Mouse (Mus musculus): Measurements from ENCODE around the gene Pakap. TPM values are rescaled to one million over a fixed set of nuclear protein-coding genes. Genes with fewer than 3 reads are reported as not detected.
A peak's percentile ranks its signal among the peaks of the same experiment; 100 is the strongest.

The Pakap gene
- 10 to 100 TPM; 20.8 to 26.0 TPM for total RNA-seq (2021)
- long read RNA-seq, experiment 1, partial matches to known transcripts: 0 of 4 reads
- long read RNA-seq, experiment 1, other reads (novel, unspliced or antisense): 4 of 4 reads
- long read RNA-seq, experiment 2, partial matches to known transcripts: 0 of 1 reads
- long read RNA-seq, experiment 2, other reads (novel, unspliced or antisense): 1 of 1 reads

- peak; percentile 58 to 62 for DNase-seq (ENCODE audit: low spot score in 2 of 2)
Measured at GRCm38 (mm10) chr4:57567666-57568206, at the start of gene Pakap. Pakap (plus strand) TSS chr4:57568179.

DNA sequence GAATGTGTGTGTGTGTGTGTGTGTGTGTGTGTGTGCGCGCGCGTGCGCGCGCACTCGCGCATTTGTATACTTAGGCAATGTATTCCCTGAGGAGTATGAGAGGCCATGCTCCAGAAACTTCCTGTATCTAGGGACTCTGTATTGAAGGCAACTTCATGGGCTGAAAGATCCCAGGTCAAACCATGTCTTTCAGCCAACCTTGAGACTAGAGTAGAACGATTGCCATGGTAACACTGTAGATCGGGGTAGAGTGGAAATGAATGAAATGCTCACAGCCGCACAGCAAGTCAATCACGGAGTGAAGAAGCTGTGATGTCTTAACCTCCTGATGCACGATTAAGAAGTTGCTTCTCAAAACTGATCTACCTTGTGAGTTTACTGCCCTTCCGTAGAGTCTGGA lies 44.5 kb upstream of the Pakap start:
- DNase-seq (ENCODE audit: low spot score in 2 of 2): no peak

- no peak for DNase-seq (ENCODE audit: low spot score in 2 of 2)
Measured at GRCm38 (mm10) chr4:57524461-57524860, 43.5 kb upstream of the Pakap start.

DNA sequence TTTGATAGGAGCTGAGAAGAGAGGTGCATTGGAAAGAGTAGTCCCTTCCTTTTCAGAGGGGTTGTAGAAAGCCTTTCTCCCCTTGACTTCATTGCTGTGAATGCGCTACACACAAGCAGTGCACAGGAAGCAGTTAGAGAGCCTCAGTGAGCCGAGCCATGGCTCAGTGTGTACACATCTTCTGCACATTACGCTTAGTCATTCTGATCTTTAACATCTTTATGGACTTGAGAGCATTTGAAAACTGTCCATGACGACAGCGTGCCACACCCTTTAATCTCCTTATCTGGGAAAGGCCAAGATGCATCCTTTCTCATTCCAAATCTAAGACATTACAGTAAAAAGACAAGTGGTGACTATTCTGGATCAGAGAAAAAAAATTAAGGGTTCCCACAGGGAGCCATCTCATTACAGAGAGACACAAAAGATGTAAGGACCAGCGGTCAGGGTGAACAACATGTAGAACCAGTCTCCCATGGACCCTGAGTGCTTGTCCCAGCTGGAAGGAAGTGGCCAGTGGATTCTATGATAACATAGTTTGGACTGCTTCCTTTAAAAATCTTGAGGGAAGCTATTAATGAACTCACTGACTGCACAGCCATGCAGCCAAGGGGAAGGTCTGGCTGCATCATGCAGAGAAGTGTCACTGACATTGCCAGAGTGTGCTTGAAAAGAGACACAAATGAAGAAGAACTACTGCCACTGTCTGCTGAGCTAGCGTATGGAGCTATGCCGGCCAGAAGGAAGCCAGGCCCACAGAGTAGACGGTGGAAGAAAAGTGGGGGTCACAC lies 42.6 kb upstream of the Pakap start:
- no peak for DNase-seq (ENCODE audit: low spot score in 2 of 2)

GRCm38 (mm10) chr4:57528296-57528695 lies 39.7 kb upstream of the Pakap start:
- no peak for DNase-seq (ENCODE audit: low spot score in 2 of 2)

- no peak for DNase-seq (ENCODE audit: low spot score in 2 of 2)
Measured at GRCm38 (mm10) chr4:57533686-57534085, 34.3 kb upstream of the Pakap start.

DNA sequence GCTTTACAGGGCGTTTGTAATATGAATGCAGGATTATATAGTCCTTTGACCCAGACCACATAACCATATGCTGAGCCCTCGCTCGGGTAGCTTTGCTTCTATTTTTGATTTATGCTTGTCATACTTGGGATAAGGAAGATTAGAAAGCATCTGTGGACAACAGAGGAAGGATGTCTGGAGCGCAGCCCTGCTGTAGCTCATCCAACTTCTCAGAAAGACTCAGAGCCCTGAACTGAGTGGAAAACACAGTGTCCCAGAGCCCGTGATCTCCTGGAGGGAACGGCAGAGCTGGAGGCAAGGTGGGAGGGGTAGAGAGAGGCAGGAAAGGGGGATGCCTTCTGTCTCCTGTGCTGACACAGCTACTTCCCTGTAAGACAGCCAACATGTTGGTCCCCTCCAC lies 33.7 kb upstream of the Pakap start:
- no peak for DNase-seq (ENCODE audit: low spot score in 2 of 2)

DNA sequence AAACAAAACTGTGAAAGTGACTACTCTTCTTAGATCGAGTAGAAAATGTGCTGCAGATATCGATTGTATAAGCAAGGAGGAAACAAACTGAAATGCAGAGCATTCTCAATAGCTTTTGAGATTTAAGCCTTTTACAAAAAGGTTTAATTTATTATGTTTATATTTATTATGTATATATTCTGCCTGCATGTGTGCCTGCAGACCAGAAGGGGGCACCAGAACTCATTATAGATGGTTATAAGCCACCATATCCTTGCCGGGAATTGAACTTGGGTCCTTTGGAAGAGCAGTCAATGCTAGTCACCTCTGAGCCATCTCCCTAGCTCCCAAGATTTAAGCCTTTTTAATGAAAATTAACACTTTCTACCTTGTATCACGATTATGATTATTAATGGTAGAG lies 32.9 kb upstream of the Pakap start:
- no peak for DNase-seq (ENCODE audit: low spot score in 2 of 2)

DNA sequence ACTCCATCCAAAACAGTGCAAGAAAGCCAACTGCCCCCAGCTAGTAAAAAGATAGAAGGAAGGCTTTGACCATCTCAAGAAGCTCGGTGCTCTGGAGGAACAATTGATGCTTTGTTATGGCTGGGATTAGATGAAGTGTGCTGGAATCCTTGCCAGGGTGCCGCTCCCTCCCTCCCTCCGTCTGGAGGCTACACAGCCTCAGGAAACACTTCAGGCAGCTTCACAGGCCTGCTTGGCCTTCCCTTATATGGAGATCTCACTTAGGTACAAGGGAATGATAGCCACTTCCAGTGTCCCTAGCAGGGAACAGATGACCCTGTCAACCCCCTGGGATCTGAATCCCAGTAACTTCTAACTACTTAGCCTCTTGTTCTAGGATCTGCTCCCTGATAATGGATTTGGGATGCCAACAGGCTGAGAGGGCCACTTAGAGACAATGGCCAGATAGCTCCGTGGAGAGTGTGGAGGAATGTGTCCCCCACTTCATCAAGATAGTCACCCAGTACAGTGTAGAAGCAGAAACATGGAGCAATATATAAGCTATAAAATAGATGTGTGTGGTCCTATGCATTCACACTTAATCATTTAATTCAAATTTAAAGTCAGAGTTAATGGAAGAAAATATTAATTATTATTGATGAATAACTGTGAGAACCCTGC lies 29.8 kb upstream of the Pakap start:
- no peak for DNase-seq (ENCODE audit: low spot score in 2 of 2)

DNA sequence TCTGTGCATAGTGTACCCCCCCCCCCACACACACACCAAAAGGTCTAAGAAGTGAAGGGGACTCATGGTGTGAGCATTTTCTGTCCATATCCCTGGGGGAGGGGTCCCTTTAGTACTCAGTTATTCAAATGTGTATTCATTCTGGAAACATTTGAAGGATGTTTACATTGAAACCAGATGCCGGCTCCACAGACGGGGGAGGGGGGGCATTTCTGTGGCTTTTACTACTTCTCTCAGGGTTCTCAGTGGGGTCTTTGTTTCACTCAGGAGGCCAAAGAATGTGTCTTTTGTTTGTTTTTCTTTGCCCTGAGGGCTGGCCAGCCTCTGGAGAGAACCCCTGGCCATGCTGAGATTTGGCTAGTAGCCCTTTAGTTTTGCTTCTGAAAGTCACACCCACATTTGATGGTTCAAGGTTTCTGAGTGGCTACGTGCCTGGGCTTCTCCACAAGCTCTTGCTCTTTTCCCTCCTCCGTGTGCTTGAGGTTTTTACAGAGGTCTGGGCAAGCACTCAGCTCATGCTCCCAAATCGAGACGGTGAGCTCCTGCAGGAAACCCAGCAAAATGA lies 24.2 kb upstream of the Pakap start:
- DNase-seq (ENCODE audit: low spot score in 2 of 2): peak in 1 of 2 experiments; percentile 30

GRCm38 (mm10) chr4:57547785-57548184 lies 20.2 kb upstream of the Pakap start:
- DNase-seq (ENCODE audit: low spot score in 2 of 2): no peak

DNA sequence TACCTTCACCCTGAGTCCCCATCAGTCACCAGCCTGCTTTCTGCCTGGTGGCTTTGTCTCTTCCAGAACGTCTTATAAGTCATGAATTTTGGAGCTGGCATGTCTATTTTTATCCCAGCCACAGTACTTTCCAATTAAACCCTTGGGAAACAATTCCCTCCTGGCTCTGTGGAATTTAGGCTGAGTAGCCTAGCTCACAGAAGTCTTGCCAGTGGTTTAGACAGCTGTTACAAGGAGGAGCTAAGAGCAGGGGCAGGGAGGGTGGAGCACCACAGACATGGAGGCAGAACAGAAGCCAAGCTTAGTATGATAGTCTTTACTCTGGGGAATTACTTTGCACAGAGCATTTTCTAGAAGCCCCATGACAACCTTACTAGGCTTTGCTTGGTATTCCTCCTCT lies 17.8 kb upstream of the Pakap start:
- DNase-seq (ENCODE audit: low spot score in 2 of 2): no peak

DNA sequence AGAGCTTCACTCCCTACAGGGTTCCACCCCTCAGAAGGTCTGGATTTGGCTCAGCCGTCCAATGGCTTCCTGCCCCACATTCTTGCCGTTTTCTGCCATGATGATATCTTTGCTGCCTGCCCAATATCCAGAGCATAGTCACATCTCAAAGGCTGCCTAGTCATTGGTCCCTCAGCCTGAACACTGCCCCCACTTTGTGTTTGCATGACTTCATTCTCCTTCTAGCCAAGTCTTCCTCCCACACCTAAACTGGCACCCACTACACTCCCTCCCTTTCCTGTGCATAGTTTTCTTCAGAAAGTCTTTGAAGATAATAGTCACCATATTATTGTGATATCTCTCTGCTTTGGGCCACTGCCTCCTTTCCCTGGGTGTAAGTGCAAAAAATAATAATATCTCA lies 10.9 kb upstream of the Pakap start:
- no peak for DNase-seq (ENCODE audit: low spot score in 2 of 2)

GRCm38 (mm10) chr4:57559438-57559837 lies 8.5 kb upstream of the Pakap start:
- no peak for DNase-seq (ENCODE audit: low spot score in 2 of 2)

DNA sequence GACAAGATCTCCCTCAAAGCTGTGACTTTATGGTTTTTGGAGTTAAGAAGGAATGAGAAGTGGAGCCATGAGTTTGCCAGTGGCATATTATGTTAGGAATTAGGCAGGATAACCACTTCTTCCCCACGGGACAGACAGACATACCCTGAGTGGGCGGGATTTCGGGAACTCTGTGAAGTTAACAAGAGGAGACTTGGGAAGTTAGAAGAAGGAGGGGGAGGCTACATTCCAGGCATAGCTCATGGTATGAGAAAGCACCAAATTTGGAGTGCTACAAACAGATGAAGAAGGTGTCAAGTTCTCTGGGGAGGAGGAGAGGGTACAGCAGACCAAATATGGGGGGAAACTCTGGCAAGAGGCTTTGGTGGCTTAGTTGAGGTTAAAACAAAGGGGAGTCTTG lies 8.0 kb upstream of the Pakap start:
- no peak for DNase-seq (ENCODE audit: low spot score in 2 of 2)

- peak in 1 of 2 experiments; percentile 42 for DNase-seq (ENCODE audit: low spot score in 2 of 2)
Measured at GRCm38 (mm10) chr4:57561055-57561454, 6.9 kb upstream of the Pakap start.

DNA sequence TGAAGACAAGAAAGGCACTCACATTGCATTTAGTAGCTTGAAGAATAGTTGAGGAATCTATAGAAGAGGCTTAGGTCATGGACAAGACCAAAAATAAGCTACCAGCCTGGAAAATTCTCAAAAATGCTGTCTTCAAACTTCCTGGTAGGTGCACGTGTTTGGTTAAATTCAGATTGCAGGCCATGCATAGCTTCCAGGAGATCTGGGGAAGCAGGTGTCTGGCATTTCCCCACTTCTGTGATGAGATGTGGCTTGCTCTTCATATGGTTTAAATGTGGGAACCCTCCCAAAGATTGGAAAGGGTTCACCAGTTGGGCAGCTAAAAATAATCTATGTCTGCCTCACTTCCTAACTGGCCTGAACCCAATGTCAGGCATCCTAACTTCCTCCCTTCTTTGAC lies 2.7 kb upstream of the Pakap start:
- no peak for DNase-seq (ENCODE audit: low spot score in 2 of 2)

- DNase-seq (ENCODE audit: low spot score in 2 of 2): no peak
Measured at GRCm38 (mm10) chr4:57565811-57566210, 2.2 kb upstream of the Pakap start.

DNA sequence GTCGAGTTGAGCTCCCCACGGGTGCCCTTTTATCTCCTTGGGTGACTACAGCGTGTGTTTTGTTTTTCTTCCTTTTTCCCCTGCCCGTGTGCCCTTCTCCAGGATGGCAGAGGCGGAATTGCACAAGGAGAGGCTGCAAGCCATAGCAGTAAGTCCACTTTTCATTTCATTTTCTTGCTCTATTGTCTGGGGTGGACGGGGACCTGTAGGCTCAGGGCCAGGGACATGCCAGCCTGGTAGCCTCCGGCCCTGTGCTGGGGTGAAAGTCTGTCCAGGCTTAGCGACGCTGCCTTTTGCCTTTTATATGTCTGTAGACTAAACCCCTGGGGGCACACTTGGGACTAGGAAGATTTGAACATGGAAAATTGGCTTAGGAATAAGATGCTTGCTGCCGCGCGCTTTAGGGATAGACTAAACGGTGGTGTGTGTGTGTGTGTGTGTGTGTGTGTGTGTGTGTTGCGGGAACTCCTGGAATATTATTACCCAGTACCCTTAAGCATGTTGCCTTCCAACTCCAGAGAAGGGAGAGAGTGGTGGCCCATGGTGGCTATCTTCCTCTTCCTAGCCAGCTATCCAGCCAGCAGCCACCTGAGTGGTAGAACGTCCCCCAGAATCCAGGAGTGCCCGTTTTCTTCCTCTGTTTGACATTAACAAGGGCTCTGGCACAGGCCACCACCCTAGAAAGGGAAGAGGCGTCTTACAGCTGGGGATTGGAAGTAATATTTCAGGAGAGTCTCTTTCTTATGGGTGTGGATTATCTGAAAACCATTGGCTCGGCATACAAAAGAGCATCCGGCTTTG lies 489 bp downstream of the Pakap start:
- no peak for DNase-seq (ENCODE audit: low spot score in 2 of 2)

- DNase-seq (ENCODE audit: low spot score in 2 of 2): no peak
Measured at GRCm38 (mm10) chr4:57569069-57569355, 1.0 kb downstream of the Pakap start.

- DNase-seq (ENCODE audit: low spot score in 2 of 2): no peak
Measured at GRCm38 (mm10) chr4:57569711-57570110, 1.7 kb downstream of the Pakap start.
